Mouse (Mus musculus) embryonic fibroblast, embryonic 13.5 days (primary cell): ENCODE measurements around the gene Pla1a.

ENCODE experiments used
- CTCF ChIP-seq: IDR thresholded peaks from 2 replicates; pipeline ENCODE4 v1.5.1; 2011; ENCODE audit warnings: mild to moderate bottlenecking, control low read depth, low read length, moderate library complexity, borderline replicate concordance; ENCODE audit not compliant: insufficient read depth
- POLR2A ChIP-seq: IDR thresholded peaks from 2 replicates; pipeline ENCODE4 v1.6.1; 2011; ENCODE audit warnings: low read depth, mild to moderate bottlenecking, control low read depth, low read length, moderate library complexity

- TF ChIP-seq CTCF (no peak), POLR2A (no peak)
Observed at GRCm38 (mm10) chr16:38432498-38433425, at the start of gene Pla1a.
